Mouse (Mus musculus) C2C12 (cell line): ENCODE results near the gene Swsap1.

Source experiments
- CEBPB ChIP-seq: IDR thresholded peaks from one replicate; pipeline ENCODE4 v1.6.1; 2011; ENCODE audit warnings: low read depth, mild to moderate bottlenecking, control low read depth, moderate library complexity
- CTCF ChIP-seq: IDR thresholded peaks from one replicate; pipeline ENCODE4 v1.5.1; 2011; ENCODE audit not compliant: control insufficient read depth, insufficient read depth, insufficient read length
- FOSL1 ChIP-seq: IDR thresholded peaks from one replicate; pipeline ENCODE4 v1.8.0; 2011; ENCODE audit warnings: mild to moderate bottlenecking, low read length; ENCODE audit not compliant: poor library complexity, insufficient read depth, severe bottlenecking
- MAX ChIP-seq: IDR thresholded peaks from one replicate; pipeline ENCODE4 v1.6.1; 2011; ENCODE audit warnings: mild to moderate bottlenecking, control low read depth
- MYOD1 ChIP-seq: IDR thresholded peaks from one replicate; pipeline ENCODE4 v1.6.1; 2011; ENCODE audit warnings: low read depth; ENCODE audit not compliant: control insufficient read depth, insufficient read length
- MYOG ChIP-seq: IDR thresholded peaks from one replicate; pipeline ENCODE4 v1.6.1; 2011; ENCODE audit not compliant: control insufficient read depth, insufficient read length; ENCODE audit errors: extremely low read depth

DNA sequence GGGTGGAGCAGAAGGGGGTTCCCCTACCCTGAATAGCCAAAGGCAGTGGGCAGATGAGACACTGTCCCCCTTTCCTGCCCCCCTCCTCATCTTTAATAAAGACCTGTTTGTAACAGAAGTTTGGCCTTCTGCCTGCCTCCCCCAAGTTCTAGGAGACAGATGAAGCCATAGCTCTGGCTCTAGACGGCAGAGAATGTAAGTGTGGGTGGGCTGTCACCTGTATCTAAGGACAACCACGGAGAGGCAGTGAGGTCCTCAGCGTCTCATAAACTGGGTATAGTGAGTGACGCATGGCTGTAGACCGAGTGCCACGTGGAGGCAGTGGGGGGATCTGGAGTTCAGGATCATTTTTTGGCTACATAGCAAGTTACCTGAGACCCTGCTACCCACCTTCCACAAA is 6.8 kb upstream of the Swsap1 start:
- TF ChIP-seq FOSL1 (no peak), MYOG (no peak), CTCF (no peak), MYOD1 (no peak), MAX (no peak), CEBPB (no peak)
